ENCODE assay signal across 25 mouse cellular contexts in the genomic region with DNA sequence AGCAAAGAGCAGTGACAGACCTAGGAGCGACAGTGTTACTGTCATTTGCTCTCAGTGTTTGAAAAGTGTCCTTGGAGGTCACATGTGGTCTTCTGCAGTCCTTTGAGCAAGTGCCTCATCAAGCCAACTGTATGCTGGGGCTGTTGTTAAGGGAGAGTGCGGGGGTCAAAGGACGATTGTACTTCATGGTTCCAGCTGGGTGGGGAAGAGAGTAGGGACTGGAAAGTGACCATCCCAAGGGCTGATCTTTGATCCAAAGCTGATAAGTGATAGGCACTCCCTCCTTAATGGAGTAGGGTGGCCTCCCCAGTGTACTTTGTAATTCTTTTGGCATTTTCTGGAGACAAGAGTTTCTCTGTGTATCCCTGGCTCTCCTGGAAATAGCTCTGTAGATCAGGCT. TPM values are rescaled to one million over a fixed set of nuclear protein-coding genes. Genes with fewer than 3 reads are reported as not detected.
DNase-seq lines count a peak whose midpoint lies in the region; ATAC-seq and TF ChIP-seq lines count a peak whose summit lies in the region.
"Had no signal": no experiment of that assay in that cellular context is flagged by ENCODE, and none has a peak within 500 bp of the region (broad histone marks: within the 10 kb centered on the region; RNA-seq: fewer than 3 reads in every experiment).

No protein-coding gene starts in this region.

- TF ChIP-seq POLR2A in small intestine, adult 2 months (IDR thresholded peaks at IDR 0.05; ENCODE audit: low read depth, low read length), result no peak

- H3K4me1 ChIP-seq in midbrain, embryonic 11.5 days (ENCODE audit: control insufficient read depth, insufficient read depth, low read length), result no peaks in the 10 kb centered on the region
- no peaks in the 10 kb centered on the region for H3K4me1 ChIP-seq in midbrain, embryonic 15.5 days
- H3K4me1 ChIP-seq in intestine, embryonic 16.5 days (ENCODE audit: control insufficient read depth, insufficient read depth, low read length), result no peaks in the 10 kb centered on the region
- H3K4me1 ChIP-seq in small intestine, adult 2 months (ENCODE audit: control insufficient read depth, insufficient read depth, insufficient read length, low read length), result peaks cover 23% of the 10 kb centered on the region; the same call in 1 of the 2 replicates
- no peaks in the 10 kb centered on the region for H3K4me1 ChIP-seq in hindbrain, embryonic 13.5 days (replicated peaks)
- H3K4me1 ChIP-seq: embryonic facial prominence, embryonic 13.5 days; embryonic facial prominence, embryonic 15.5 days; forebrain, embryonic 10.5 days; forebrain, embryonic 12.5 days had no signal

- H3K4me2 ChIP-seq in midbrain, embryonic 11.5 days, result no peak overlapping the region
- H3K4me2 ChIP-seq in midbrain, embryonic 15.5 days, result no peak overlapping the region
- H3K4me2 ChIP-seq in intestine, embryonic 16.5 days (ENCODE audit: low read depth, low read length), result no peak overlapping the region
- no peak overlapping the region for H3K4me2 ChIP-seq in hindbrain, embryonic 13.5 days
- H3K4me2 ChIP-seq: embryonic facial prominence, embryonic 13.5 days; embryonic facial prominence, embryonic 15.5 days; forebrain, embryonic 12.5 days had no signal

- no peaks in the 10 kb centered on the region for H3K27me3 ChIP-seq in midbrain, embryonic 11.5 days (ENCODE audit: control insufficient read depth, insufficient read depth, low read length)
- H3K27me3 ChIP-seq in midbrain, embryonic 15.5 days (replicated peaks), result no peaks in the 10 kb centered on the region
- H3K27me3 ChIP-seq in intestine, embryonic 16.5 days (replicated peaks; ENCODE audit: control insufficient read depth, insufficient read depth, low read length), result no peaks in the 10 kb centered on the region
- H3K27me3 ChIP-seq in small intestine, adult 2 months (ENCODE audit: control insufficient read depth, insufficient read depth, low read length), result no peaks in the 10 kb centered on the region
- H3K27me3 ChIP-seq in hindbrain, embryonic 13.5 days, result no peaks in the 10 kb centered on the region
- H3K27me3 ChIP-seq: embryonic facial prominence, embryonic 13.5 days; embryonic facial prominence, embryonic 15.5 days; forebrain, embryonic 12.5 days had no signal

- peaks cover 17% of the 10 kb centered on the region for H3K36me3 ChIP-seq in midbrain, embryonic 11.5 days (ENCODE audit: control insufficient read depth, insufficient read depth, low read length)
- H3K36me3 ChIP-seq in midbrain, embryonic 15.5 days (replicated peaks), result peaks cover 43% of the 10 kb centered on the region
- H3K36me3 ChIP-seq in intestine, embryonic 16.5 days (ENCODE audit: control insufficient read depth, insufficient read depth, low read length), result no peaks in the 10 kb centered on the region; the same call in 1 of the 2 replicates
- H3K36me3 ChIP-seq in small intestine, adult 2 months (ENCODE audit: control insufficient read depth, insufficient read depth, low read length), result peaks cover 50% of the 10 kb centered on the region
- H3K36me3 ChIP-seq in hindbrain, embryonic 13.5 days, result peaks cover 65% of the 10 kb centered on the region

- ATAC-seq in midbrain, embryonic 11.5 days (ENCODE audit: low FRiP score), result no peak
- ATAC-seq in midbrain, embryonic 15.5 days (replicated peaks), result no peak
- peak; percentile 86 for ATAC-seq in intestine, embryonic 16.5 days
- no peak for ATAC-seq in hindbrain, embryonic 13.5 days (ENCODE audit: low FRiP score)
- ATAC-seq: forebrain, embryonic 14.5 days had no signal

- 94% methylated on average over 3 of the region's 3 CpGs for WGBS in midbrain, embryonic 11.5 days
- 97% methylated on average over 3 of the region's 3 CpGs for WGBS in midbrain, embryonic 15.5 days
- 82% methylated on average over 3 of the region's 3 CpGs for WGBS in intestine, embryonic 16.5 days
- 54% methylated on average over 3 of the region's 3 CpGs for WGBS in small intestine, adult 2 months
- WGBS in hindbrain, embryonic 13.5 days, result 97% methylated on average over 3 of the region's 3 CpGs

- DNase-seq in midbrain, embryonic 11.5 days (ENCODE audit: low spot score, missing footprints), result peak; percentile 69
- DNase-seq in right cerebral cortex, adult 18-20 months, result no peak
- DNase-seq: adrenal gland, adult 2 months; adrenal gland, postnatal 10 days; adrenal gland, postnatal 25 days; cerebellum, adult 11 months; cerebellum, adult 18-20 months; cerebellum, adult 8-10 months; cerebellum, adult 9-11 months; cerebellum, postnatal 14 days; cerebellum, postnatal 36 days; embryo, embryonic 11 days had no signal

- no peaks in the 10 kb centered on the region for H3K9me3 ChIP-seq in midbrain, embryonic 11.5 days (ENCODE audit: control insufficient read depth, low read length)
- H3K9me3 ChIP-seq in midbrain, embryonic 15.5 days, result no peaks in the 10 kb centered on the region
- no peaks in the 10 kb centered on the region for H3K9me3 ChIP-seq in intestine, embryonic 16.5 days (ENCODE audit: control insufficient read depth, low read length)
- no peaks in the 10 kb centered on the region for H3K9me3 ChIP-seq in hindbrain, embryonic 13.5 days
- H3K9me3 ChIP-seq: embryonic facial prominence, embryonic 13.5 days; embryonic facial prominence, embryonic 15.5 days; forebrain, embryonic 10.5 days; forebrain, embryonic 12.5 days had no signal

- H3K27ac ChIP-seq in midbrain, embryonic 11.5 days (ENCODE audit: low read depth, low read length), result no peak overlapping the region
- no peak overlapping the region for H3K27ac ChIP-seq in midbrain, embryonic 15.5 days
- H3K27ac ChIP-seq in intestine, embryonic 16.5 days (ENCODE audit: low read length), result peak overlapping the region; percentile 55; the same call in 1 of the 2 replicates
- peak overlapping the region; percentile 98 for H3K27ac ChIP-seq in small intestine, adult 2 months (ENCODE audit: insufficient read depth, low read depth, low read length)
- H3K27ac ChIP-seq in hindbrain, embryonic 13.5 days, result no peak overlapping the region
- H3K27ac ChIP-seq: embryonic facial prominence, embryonic 13.5 days; embryonic facial prominence, embryonic 15.5 days; forebrain, embryonic 10.5 days; forebrain, embryonic 12.5 days had no signal

- H3K9ac ChIP-seq in midbrain, embryonic 11.5 days (ENCODE audit: low read length), result no peak overlapping the region
- H3K9ac ChIP-seq in midbrain, embryonic 15.5 days, result no peak overlapping the region
- H3K9ac ChIP-seq in intestine, embryonic 16.5 days (ENCODE audit: low read depth, low read length), result no peak overlapping the region
- no peak overlapping the region for H3K9ac ChIP-seq in hindbrain, embryonic 13.5 days
- H3K9ac ChIP-seq: embryonic facial prominence, embryonic 13.5 days; embryonic facial prominence, embryonic 15.5 days; forebrain, embryonic 12.5 days had no signal

- TF ChIP-seq CTCF in small intestine, adult 2 months (IDR thresholded peaks at IDR 0.05; ENCODE audit: extremely low read depth, insufficient read length, insufficient replicate concordance, low read depth, low read length), result no peak

- H3K4me3 ChIP-seq in midbrain, embryonic 11.5 days (ENCODE audit: low read depth, low read length), result no peak overlapping the region
- no peak overlapping the region for H3K4me3 ChIP-seq in midbrain, embryonic 15.5 days
- H3K4me3 ChIP-seq in intestine, embryonic 16.5 days (ENCODE audit: low read length), result no peak overlapping the region
- no peak overlapping the region for H3K4me3 ChIP-seq in small intestine, adult 2 months (ENCODE audit: low read depth, low read length)
- no peak overlapping the region for H3K4me3 ChIP-seq in hindbrain, embryonic 13.5 days
- H3K4me3 ChIP-seq: embryonic facial prominence, embryonic 13.5 days; embryonic facial prominence, embryonic 15.5 days; erythroblast, embryonic 14.5 days; forebrain, embryonic 10.5 days; forebrain, embryonic 12.5 days had no signal

RNA-seq across cellular contexts. Expression of gene Slc35e2, which starts 10.6 kb away (rescaled TPM):
- 18.0 and 18.1 TPM in 2 replicates for polyA plus RNA-seq in midbrain, embryonic 11.5 days (2014; fragmentation: Nextera tagmentation; extraction: Ambion mirVana)
- 15.3 and 17.5 TPM in 2 replicates for polyA plus RNA-seq in midbrain, embryonic 15.5 days (2015; fragmentation: Nextera tagmentation; extraction: Ambion mirVana)
- 6.2 and 7.1 TPM in 2 replicates for polyA plus RNA-seq in intestine, embryonic 16.5 days (2015; fragmentation: Nextera tagmentation; extraction: Ambion mirVana)
- 14.2 and 20.1 TPM in 2 replicates for polyA plus RNA-seq in small intestine, adult 2 months (2012; rRNA removed)
- 15.1 and 15.9 TPM in 2 replicates for polyA plus RNA-seq in hindbrain, embryonic 13.5 days (2015; fragmentation: Nextera tagmentation; extraction: Ambion mirVana)

RNA-seq across cellular contexts. Expression of gene Cdk11b, which starts 12.8 kb away (rescaled TPM):
- 72.9 and 83.6 TPM in 2 replicates for polyA plus RNA-seq in midbrain, embryonic 11.5 days (2014; fragmentation: Nextera tagmentation; extraction: Ambion mirVana)
- polyA plus RNA-seq in midbrain, embryonic 15.5 days (2015; fragmentation: Nextera tagmentation; extraction: Ambion mirVana), result 54.6 and 56.2 TPM in 2 replicates
- polyA plus RNA-seq in intestine, embryonic 16.5 days (2015; fragmentation: Nextera tagmentation; extraction: Ambion mirVana), result 48.4 and 49.8 TPM in 2 replicates
- polyA plus RNA-seq in small intestine, adult 2 months (2012; rRNA removed), result 24.6 and 51.4 TPM in 2 replicates
- 65.2 and 65.8 TPM in 2 replicates for polyA plus RNA-seq in hindbrain, embryonic 13.5 days (2015; fragmentation: Nextera tagmentation; extraction: Ambion mirVana)

RNA-seq across cellular contexts. Expression of gene Gm10563, which starts 33.3 kb away (rescaled TPM):
- not detected in 2 replicates for polyA plus RNA-seq in midbrain, embryonic 11.5 days (2014; fragmentation: Nextera tagmentation; extraction: Ambion mirVana)
- not detected in 2 replicates for polyA plus RNA-seq in midbrain, embryonic 15.5 days (2015; fragmentation: Nextera tagmentation; extraction: Ambion mirVana)
- not detected in 2 replicates for polyA plus RNA-seq in intestine, embryonic 16.5 days (2015; fragmentation: Nextera tagmentation; extraction: Ambion mirVana)
- not detected in 2 replicates for polyA plus RNA-seq in small intestine, adult 2 months (2012; rRNA removed)
- polyA plus RNA-seq in hindbrain, embryonic 13.5 days (2015; fragmentation: Nextera tagmentation; extraction: Ambion mirVana), result not detected in 2 replicates
- polyA plus RNA-seq: adrenal gland, adult 2 months; brain, embryonic 14.5 days; C2C12; embryonic facial prominence, embryonic 11.5 days; embryonic facial prominence, embryonic 13.5 days; embryonic facial prominence, embryonic 15.5 days; erythroblast, embryonic 14.5 days; forebrain, embryonic 10.5 days; forebrain, embryonic 12.5 days; forebrain, embryonic 14.5 days had no signal

RNA-seq across cellular contexts. Expression of gene Mmp23, which starts 41.3 kb away (rescaled TPM):
- polyA plus RNA-seq in midbrain, embryonic 11.5 days (2014; fragmentation: Nextera tagmentation; extraction: Ambion mirVana), result 2.5 and 4.1 TPM in 2 replicates
- 3.8 and 5.5 TPM in 2 replicates for polyA plus RNA-seq in midbrain, embryonic 15.5 days (2015; fragmentation: Nextera tagmentation; extraction: Ambion mirVana)
- 39.6 and 41.3 TPM in 2 replicates for polyA plus RNA-seq in intestine, embryonic 16.5 days (2015; fragmentation: Nextera tagmentation; extraction: Ambion mirVana)
- polyA plus RNA-seq in small intestine, adult 2 months (2012; rRNA removed), result 32.6 and 55.1 TPM in 2 replicates
- polyA plus RNA-seq in hindbrain, embryonic 13.5 days (2015; fragmentation: Nextera tagmentation; extraction: Ambion mirVana), result 3.9 and 4.5 TPM in 2 replicates
- polyA plus RNA-seq: erythroblast, embryonic 14.5 days had no signal

RNA-seq across cellular contexts. Expression of gene Nadk, which starts 49.7 kb away (rescaled TPM):
- 98.3 and 99.8 TPM in 2 replicates for polyA plus RNA-seq in midbrain, embryonic 11.5 days (2014; fragmentation: Nextera tagmentation; extraction: Ambion mirVana)
- 82.9 and 88.7 TPM in 2 replicates for polyA plus RNA-seq in midbrain, embryonic 15.5 days (2015; fragmentation: Nextera tagmentation; extraction: Ambion mirVana)
- 97.3 and 98.2 TPM in 2 replicates for polyA plus RNA-seq in intestine, embryonic 16.5 days (2015; fragmentation: Nextera tagmentation; extraction: Ambion mirVana)
- 76.8 and 135 TPM in 2 replicates for polyA plus RNA-seq in small intestine, adult 2 months (2012; rRNA removed)
- polyA plus RNA-seq in hindbrain, embryonic 13.5 days (2015; fragmentation: Nextera tagmentation; extraction: Ambion mirVana), result 82.5 and 84.5 TPM in 2 replicates

Comparison
In these comparisons a context has a peak if more than half of its experiments do, and no peak if none do; other contexts are left out.
1. H3K27ac ChIP-seq: peak in intestine, embryonic 16.5 days (single experiment) and small intestine, adult 2 months (single experiment); none in midbrain, embryonic 11.5 days (single experiment), midbrain, embryonic 15.5 days (single experiment) and hindbrain, embryonic 13.5 days (single experiment).